Mouse (Mus musculus): Measurements from ENCODE around the gene Bbof1.

GRCm38 (mm10) chr12:84407259-84407658 is 1.6 kb upstream of the Bbof1 start:
- TF ChIP-seq POLR2A (IDR thresholded peaks at IDR 0.05; ENCODE audit: extremely low read depth, insufficient read depth, low read length) (no peak), CTCF (IDR thresholded peaks at IDR 0.05; ENCODE audit: low read depth, low read length) (no peak)

All from liver, adult 2 months (tissue).